Mouse (Mus musculus) spleen, adult 2 months (tissue): ENCODE results near the gene Tax1bp3.

Experiments
- CTCF ChIP-seq: fragments of 200-500 bp; IDR thresholded peaks from 2 replicates; pipeline ENCODE4 v1.5.1; 2011; ENCODE audit warnings: mild to moderate bottlenecking, inconsistent platforms; ENCODE audit not compliant: insufficient read depth, insufficient read length, insufficient replicate concordance; ENCODE audit errors: extremely low read depth
- POLR2A ChIP-seq: fragments of 200-500 bp; IDR thresholded peaks from 2 replicates; pipeline ENCODE4 v1.6.1; 2011; ENCODE audit warnings: low read depth, low read length, inconsistent platforms

DNA sequence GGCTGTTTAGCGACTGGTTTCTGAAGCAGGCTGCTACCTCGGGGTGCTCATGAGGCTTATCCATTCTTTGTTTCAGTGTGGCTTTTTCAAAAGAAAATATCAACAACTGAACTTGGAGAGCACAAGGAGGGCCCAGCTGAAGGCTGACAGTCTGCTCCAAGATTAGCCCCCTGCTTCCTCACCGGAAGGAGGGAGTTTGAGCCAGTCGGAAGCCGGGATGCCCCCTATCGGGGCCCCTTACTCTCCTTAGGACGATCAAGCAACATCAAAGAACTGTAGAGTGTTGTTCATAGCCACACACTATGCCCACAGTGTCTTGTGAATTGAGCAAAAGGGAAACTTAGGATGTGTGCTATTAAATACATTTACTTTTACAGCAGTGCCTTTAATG is 29.9 kb upstream of the Tax1bp3 start:
- TF ChIP-seq CTCF (no peak), POLR2A (no peak)
